Mouse (Mus musculus) bone marrow, adult 2 months (tissue): ENCODE data around the gene B3gnt6.

Source experiments
- CTCF ChIP-seq: fragments of 200-500 bp; IDR thresholded peaks from 2 replicates; pipeline ENCODE4 v1.5.1; 2011; ENCODE audit warnings: low read length, control low read depth; ENCODE audit not compliant: control insufficient read depth, insufficient read depth
- POLR2A ChIP-seq: fragments of 200-500 bp; IDR thresholded peaks from 2 replicates; pipeline ENCODE4 v1.6.1; 2011; ENCODE audit warnings: low read depth, mild to moderate bottlenecking, control low read depth, low read length, borderline replicate concordance; ENCODE audit not compliant: control insufficient read depth

DNA sequence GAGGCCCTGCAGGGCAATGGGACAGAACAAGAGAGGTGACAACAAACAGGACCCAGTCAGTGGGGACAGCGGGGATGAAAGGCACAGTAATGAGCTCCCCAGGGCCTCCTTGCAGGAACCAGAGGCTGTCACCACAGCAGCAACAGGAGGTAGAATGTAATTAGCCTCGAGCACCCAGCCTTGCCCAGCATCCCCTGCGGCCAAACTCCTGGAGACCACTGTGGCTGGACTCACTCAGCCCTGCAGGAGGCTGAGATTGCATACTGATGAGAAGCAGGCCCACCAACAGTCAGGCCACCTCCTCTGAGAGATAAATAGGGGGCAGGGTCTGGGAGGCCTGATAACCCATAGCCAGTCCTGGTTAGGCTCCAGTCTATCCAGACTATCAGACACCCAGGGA is 49.5 kb downstream of the B3gnt6 start:
- TF ChIP-seq POLR2A (no peak), CTCF (no peak)
